Mouse (Mus musculus) left cerebral cortex, adult 9 months (tissue): ENCODE results near the gene Elmo3.
A peak's percentile ranks its signal among the peaks of the same experiment; 100 is the strongest.

Experiments
- DNase-seq, 2 experiments: peaks; one replicate each; pipeline ENCODE4 v3.0.0; 2022; ENCODE audit warnings: low spot score in 2 of 2

Gene Elmo3

DNA sequence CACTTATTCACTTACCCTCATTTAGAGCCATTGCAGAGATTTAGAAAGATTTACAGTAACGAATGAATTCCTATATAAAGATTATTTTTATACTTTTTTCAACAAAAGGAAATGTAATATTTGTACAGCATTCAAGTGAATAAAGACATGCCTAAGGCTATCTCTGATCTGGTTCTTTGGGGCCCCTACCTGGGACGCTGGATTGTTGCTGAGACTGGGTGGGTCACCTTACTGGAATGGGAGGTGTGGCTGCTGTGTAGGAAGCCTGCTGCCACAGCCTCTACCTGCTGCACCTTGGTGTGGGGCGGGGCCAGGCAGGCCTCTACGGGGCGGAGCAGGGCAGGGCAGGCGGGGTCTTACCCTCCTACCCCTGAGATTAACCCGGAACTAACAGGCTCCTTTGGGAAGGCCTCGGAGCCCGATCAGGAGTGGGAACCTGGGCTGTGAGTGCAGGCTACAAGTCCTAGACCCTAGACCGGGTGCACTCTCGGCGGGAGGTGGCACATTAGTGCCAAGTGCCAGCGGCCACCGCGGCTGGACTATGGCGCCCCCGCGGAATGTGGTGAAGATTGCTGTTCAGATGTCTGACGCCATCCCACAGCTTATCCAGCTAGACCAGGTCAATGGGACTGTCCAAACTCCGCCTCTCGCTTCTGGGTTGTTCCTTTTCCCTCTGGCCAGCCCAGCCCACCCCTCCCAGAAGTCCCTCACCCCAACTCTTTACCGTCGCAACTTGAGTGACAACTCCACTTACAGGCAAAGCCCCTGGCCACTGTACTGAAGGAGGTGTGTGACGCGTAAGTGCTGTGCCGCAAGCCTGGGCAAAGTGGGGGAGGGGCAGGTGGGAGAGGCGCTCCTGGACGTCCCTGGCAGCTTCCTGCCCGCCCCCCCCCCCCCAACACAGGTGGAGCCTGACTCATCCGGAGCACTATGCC lies at the start of gene Elmo3:
TSS of gene Elmo3 (plus strand) at position 391 of the 935 bp plus-strand sequence.
- DNase-seq: peak in 1 of 2 experiments; percentile 38

DNA sequence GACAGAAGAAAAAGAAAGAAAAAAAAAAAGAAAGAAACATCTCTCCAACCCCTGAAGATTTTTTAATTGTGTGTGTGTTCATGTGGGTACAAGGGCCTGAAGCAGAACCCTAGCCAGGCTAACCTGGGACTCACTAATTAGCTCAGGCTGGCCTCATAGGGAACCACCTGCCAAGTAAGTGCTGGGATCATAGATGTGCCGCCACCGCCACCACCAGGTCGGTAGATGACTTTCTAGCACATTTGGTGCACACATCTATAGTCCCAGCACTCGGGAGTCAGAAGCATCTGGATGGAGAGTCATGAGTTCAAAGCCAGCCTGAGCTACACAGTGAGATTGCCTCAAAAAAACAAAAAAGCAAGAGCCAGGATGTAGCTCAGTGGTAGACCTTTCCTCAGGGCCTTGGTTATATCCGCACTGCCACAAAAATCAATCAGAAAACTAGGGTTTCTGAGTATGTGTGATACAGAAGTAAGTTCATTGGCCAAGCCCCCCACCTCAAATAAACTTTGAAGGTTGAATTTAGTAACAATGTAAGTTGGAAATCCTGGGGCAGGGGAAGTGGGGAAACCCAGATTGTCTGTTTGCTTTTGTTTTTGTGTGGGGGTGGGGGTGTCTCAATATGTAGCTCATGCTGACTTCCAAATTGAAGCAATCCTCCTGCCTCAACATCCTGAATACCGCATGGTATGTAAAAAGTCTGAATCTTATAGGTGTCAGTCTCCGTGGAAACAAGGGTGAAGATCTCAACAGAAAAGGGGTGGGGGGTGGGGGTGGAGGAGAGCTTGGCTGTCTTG lies 47.9 kb upstream of the Elmo3 start:
- DNase-seq: no peak

GRCm38 (mm10) chr8:105258911-105259720 lies 46.3 kb upstream of the Elmo3 start:
- DNase-seq: peak in 1 of 2 experiments; percentile 52

DNA sequence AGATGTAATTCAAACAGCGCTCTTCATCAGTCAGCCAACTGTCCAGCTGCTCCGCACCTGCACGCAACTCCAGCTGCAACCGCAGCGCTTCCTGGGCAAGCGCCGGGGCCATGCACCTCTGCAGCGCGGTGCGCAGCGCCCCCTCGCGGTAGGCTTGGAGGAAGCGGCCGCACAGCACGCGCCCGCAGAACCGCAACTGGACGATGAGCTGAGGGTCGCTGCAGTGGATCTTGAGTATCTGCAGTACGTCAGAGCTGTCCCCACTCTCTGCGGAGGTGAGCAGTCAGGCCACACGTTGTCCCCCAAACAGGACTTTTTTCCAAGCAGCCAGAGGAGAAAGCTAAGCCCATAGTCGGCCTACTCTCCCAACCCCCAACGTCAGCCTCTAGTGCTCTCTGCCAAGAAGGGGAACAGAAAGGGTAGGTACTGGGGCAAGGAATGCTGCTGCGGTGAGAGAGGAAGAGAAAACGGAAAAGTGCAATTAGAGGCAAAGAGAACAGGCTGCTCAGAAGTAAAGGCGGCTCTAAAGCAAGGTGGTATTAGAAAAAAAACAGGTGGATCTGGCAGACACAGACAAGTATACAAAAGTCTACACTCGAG lies 45.6 kb upstream of the Elmo3 start:
- peak in 1 of 2 experiments; percentile 66 for DNase-seq

- DNase-seq: no peak
These were observed 44.9 kb upstream of the Elmo3 start for GRCm38 (mm10) chr8:105260371-105261099.

DNA sequence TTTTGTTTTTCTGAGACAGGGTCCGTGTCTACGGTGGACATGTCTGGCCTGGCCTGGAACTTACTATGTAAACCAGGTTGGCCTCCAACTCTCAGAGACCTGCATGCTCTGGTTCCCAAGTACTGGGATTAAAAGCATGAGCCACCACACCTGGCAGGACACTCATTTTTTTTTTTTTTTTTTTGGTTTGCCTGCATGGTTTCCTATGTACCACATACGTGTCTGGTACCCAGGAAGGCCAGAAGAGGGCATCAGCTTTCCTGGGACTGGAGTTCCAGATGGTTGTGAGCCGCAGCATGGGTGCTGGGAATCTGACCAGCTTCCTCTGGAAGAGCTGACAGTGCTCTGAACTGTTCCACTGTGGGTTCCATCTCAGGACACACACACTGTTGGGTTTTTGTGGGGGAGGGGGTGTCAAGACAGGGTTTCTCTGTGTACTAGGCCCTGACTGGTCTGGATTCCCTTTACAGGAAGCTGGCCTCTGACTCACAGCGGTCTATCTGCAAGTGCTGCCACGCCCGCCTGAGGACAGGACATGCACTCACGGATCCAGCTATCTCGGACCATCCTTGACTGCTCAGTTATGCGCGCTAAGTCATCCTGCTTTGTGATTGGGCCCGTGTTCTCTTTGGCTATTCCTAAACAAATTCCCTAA lies 43.9 kb upstream of the Elmo3 start:
- no peak for DNase-seq

DNA sequence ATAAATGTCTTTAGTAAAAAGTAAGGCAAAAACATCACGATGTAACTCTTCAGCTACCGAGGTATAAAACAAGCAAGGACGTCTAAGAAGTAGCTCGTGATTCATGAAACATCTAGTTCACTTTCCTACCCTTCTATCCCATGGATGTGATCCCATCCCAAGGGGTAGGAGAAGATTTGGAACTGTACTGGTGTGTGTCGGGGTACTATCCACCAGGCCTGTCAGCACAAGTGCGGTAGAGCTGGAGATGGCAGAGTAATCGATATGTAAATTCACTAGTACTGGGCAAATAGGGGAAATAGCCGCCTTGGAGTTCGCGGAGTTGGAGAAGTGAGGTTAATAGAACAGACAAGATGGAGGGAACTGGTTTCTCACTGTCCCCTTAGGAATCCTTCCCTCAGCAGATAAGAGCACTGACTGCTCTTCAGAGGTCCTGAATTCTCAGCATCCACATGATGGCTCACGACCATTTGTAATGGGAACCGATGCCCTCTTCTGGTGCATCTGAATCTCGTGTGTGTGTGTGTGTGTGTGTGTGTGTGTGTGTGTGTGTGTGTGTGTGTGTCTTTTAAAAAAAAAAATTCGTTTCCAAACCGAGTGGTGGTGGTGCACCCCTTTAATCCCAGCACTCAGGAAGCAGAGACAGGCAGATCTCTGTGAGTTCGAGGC lies 42.0 kb upstream of the Elmo3 start:
- no peak for DNase-seq

GRCm38 (mm10) chr8:105264024-105264982 lies 41.1 kb upstream of the Elmo3 start, which contains the start of the genes Tradd and Fbxl8:
Gene Tradd (minus strand): TSS chr8:105264609.
Gene Fbxl8 (plus strand): TSS chr8:105264648.
- no peak for DNase-seq

GRCm38 (mm10) chr8:105265128-105265527 lies 40.3 kb upstream of the Elmo3 start:
- DNase-seq: no peak

DNA sequence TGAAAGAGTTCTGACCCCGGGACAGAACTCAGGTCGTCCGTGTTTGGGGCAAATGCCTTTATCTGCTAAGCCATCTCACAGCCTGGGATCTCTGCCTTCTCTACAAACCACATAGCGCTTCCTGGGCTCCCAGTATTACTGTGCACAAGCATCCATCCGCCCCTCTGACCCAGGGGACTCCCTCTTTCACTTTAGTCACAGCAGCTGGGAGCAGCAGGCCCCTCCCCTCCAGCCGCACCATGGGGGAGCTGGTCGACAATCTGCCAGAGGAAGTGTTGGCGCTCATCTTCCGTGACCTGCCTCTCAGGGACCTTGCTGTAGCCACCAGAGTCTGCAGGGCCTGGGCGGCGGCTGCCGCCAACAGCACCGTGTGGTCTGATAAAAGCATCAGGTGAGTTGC lies 38.6 kb upstream of the Elmo3 start:
- no peak for DNase-seq

GRCm38 (mm10) chr8:105268342-105269074 lies 36.9 kb upstream of the Elmo3 start:
- peak; percentile 82 to 84 for DNase-seq

GRCm38 (mm10) chr8:105269075-105269458 lies 36.3 kb upstream of the Elmo3 start:
- peak in 1 of 2 experiments; percentile 14 for DNase-seq

- DNase-seq: peak in 1 of 2 experiments; percentile 65
These were observed 35.9 kb upstream of the Elmo3 start, which contains the start of gene Hsf4 for GRCm38 (mm10) chr8:105269461-105269947. Gene Hsf4 (plus strand): TSS chr8:105269801.

- DNase-seq: no peak
These were observed 35.1 kb upstream of the Elmo3 start for GRCm38 (mm10) chr8:105270101-105270915.

- DNase-seq: no peak
These were observed 34.5 kb upstream of the Elmo3 start for GRCm38 (mm10) chr8:105270916-105271186.

DNA sequence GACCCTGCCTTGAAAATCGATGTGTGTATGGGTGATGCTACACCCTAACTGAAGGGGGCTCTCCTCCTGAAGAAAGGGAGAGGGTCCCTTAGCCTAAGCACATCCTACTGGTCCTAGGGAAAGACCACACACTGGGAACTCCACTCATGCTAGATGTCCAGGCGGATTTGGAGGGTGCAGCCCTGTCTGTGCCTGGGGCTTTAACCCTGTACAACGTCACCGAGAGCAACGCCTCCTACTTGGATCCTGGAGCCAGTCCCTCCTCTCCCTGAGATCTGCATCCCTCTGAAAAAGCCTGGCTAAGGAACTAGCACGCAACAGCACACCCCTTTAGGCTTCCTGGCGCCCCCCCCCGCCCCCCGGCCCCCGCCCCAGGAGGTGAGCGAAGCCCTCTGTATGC lies 30.0 kb upstream of the Elmo3 start:
- DNase-seq: no peak

- DNase-seq: no peak
These were observed 29.6 kb upstream of the Elmo3 start, which contains the start of gene Nol3 for GRCm38 (mm10) chr8:105275840-105276239. Gene Nol3 (plus strand): TSS chr8:105276140.
